Mouse (Mus musculus) lung, embryonic 14.5 days (tissue): Measurements from ENCODE around the gene Trip11. TPM values are rescaled to one million over a fixed set of nuclear protein-coding genes. Genes with fewer than 3 reads are reported as not detected.

Source experiments
- ATAC-seq: fragments of 200-750 bp; cut with Nextera tagmentation; 2 replicates; pipeline ENCODE4 v1.8.0; 2017; ENCODE audit warnings: mild to moderate bottlenecking, moderate TSS enrichment, moderate library complexity; ENCODE audit not compliant: insufficient read depth
- DNase-seq: peaks from one replicate; pipeline ENCODE4 v3.0.0-alpha.2; 2015
- H3K27ac ChIP-seq: fragments of 300-500 bp; sonication (generic); 2 replicates; pipeline ENCODE4 v1.5.1; 2014; ENCODE audit warnings: low read depth, mild to moderate bottlenecking, moderate library complexity
- H3K27me3 ChIP-seq: fragments of 300-500 bp; sonication (generic); 2 replicates; pipeline ENCODE4 v1.6.1; 2014; ENCODE audit warnings: low read length, control low read depth; ENCODE audit not compliant: insufficient read depth
- H3K36me3 ChIP-seq: fragments of 300-500 bp; sonication (generic); 2 replicates; pipeline ENCODE4 v1.6.1; 2014; ENCODE audit warnings: control low read depth; ENCODE audit not compliant: insufficient read depth
- H3K4me1 ChIP-seq: fragments of 300-500 bp; sonication (generic); 2 replicates; pipeline ENCODE4 v1.6.1; 2014; ENCODE audit warnings: antibody characterized with exemption, control low read depth; ENCODE audit not compliant: insufficient read depth
- H3K4me2 ChIP-seq: fragments of 300-500 bp; sonication (generic); 2 replicates; pipeline ENCODE4 v1.6.1; 2014; ENCODE audit warnings: mild to moderate bottlenecking
- H3K4me3 ChIP-seq: fragments of 300-500 bp; sonication (generic); 2 replicates; pipeline ENCODE4 v1.5.1; 2014; ENCODE audit warnings: low read depth, low read length
- H3K9ac ChIP-seq: fragments of 300-500 bp; sonication (generic); 2 replicates; pipeline ENCODE4 v1.6.1; 2014
- H3K9me3 ChIP-seq: fragments of 300-500 bp; sonication (generic); 2 replicates; pipeline ENCODE4 v1.6.1; 2016; ENCODE audit warnings: low read depth, low read length, control low read depth
- CTCF ChIP-seq: IDR thresholded peaks from 2 replicates; pipeline ENCODE4 v1.5.1; 2016; ENCODE audit warnings: antibody characterized with exemption, low read depth
- WGBS: fragments of 180-500 bp; shearing (Covaris S2); extraction: QIAGEN DNeasy Blood & Tissue Kit; methylation state at CpG from one replicate; pipeline ENCODE4 v1.1.7; 2014; 5-methylcytosine and 5-hydroxymethylcytosine counted together
- polyA plus RNA-seq: library from polyadenylated mRNA; unstranded; fragments of >200 nt; fragmentation: Nextera tagmentation; extraction: Ambion mirVana; gene quantifications from 2 replicates; pipeline ENCODE4 v1.2.1, GENCODE M21; 2014

Trip11 gene
- polyA plus RNA-seq, 1 experiment from 2014 or later = 25.9 TPM

DNA sequence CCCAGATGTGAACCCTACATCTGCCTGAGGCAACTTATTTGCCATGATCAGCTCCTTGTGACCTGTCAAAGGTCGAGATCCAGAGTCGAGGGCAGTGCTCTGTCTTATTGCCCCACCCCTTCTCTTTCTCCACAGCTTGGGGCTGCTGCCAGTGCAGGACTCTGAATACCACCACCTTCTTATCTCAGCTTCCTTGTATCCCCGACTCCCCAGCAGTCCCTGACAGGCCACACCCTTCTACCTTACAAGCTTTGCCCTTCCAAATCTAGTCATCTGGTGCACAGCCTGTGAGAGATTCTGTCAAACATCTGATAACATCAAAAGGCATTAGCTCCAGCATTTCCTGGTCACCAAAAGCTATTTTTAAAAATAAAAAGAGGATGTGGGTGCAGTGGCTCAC, 91.5 kb downstream of the Trip11 start:
- H3K9ac ChIP-seq = no peak overlapping the region
- no peak for ATAC-seq
- WGBS = 18% methylated on average over 3 of the region's 3 CpGs
- DNase-seq = no peak
- no peaks in the 10 kb centered on the region for H3K27me3 ChIP-seq
- H3K4me1 ChIP-seq = 0 out of 2 replicates have a peak, but pooled peaks cover 9% of the 10 kb centered on the region
- no peaks in the 10 kb centered on the region for H3K36me3 ChIP-seq
- no peaks in the 10 kb centered on the region for H3K9me3 ChIP-seq
- H3K4me2 ChIP-seq = no peak overlapping the region
- no peak for TF ChIP-seq CTCF
- no peak overlapping the region for H3K4me3 ChIP-seq
- no peak overlapping the region for H3K27ac ChIP-seq

DNA sequence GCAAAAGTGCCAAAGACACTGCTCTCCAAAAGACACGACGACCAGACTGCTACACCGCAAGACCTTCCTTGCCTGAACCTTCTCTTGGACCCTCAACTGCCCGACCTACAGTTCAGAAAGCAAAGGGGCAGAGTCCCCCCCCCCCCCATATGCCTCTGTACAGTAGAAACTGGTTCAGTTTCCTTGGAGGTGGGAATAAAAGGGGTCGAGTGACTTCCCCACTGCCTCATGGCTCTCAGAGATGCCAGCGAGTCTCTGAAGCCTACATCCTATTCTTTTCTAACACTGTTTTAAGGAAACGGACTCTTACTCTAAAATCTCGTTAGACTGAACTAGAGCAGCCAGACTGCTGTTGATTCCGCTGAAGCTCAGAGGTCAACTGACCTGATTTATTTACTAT, 93.5 kb downstream of the Trip11 start:
- peak overlapping the region; percentile 93 for H3K4me2 ChIP-seq
- peak overlapping the region; percentile 58 for H3K9ac ChIP-seq
- 31% methylated on average over 9 of the region's 9 CpGs for WGBS
- H3K36me3 ChIP-seq = no peaks in the 10 kb centered on the region
- H3K9me3 ChIP-seq = no peaks in the 10 kb centered on the region
- H3K4me3 ChIP-seq = peak overlapping the region; percentile 50
- DNase-seq (no peak), ATAC-seq (peak; percentile 2; the same call in 1 of the 2 replicates)
- H3K27me3 ChIP-seq = no peaks in the 10 kb centered on the region
- no peak overlapping the region for H3K27ac ChIP-seq
- TF ChIP-seq CTCF = no peak
- H3K4me1 ChIP-seq = 0 out of 2 replicates have a peak, but pooled peaks cover 9% of the 10 kb centered on the region

DNA sequence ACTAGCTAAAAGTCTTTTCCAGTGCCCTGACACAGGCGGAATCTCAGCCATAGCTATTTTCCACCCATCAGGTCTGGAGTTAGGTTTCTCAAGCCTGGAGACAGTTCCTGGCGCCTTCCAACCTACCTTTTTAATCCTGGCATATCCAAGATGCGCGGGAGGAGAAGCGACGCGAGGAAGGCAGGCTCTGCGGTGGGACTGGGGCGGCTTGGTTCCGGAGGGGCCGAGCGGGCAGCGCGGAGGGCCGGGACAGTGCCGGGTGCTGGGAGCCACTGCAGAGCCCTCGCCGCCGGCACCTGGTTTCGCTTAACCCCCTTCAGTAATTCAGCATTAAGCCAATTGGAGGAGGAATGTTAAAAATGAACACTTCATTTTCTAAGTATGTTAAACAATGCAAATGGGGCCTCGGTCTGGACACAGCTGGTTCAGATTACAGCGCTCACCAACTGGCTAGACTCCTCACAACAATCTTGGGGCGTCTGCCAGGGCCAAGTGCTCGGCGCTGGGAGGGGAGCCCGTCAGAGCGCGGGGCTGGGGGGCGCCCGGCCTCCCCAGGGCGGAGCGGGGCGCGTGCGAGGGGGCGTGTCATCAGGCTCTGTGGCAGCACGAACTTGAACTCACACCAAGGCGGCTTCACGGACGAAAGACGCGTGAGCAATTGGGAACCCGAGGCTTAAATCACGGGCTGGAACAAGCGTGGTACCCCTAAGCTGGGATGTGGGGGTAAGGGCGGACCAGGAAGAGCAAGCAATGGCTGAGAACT, 94.3 kb downstream of the Trip11 start, which contains the start of gene Fbln5:
Gene Fbln5, minus strand, starts transcription at position 448 of the 763 bp plus-strand sequence.
- H3K4me1 ChIP-seq = 0 out of 2 replicates have a peak, but pooled peaks cover 9% of the 10 kb centered on the region
- H3K27me3 ChIP-seq = no peaks in the 10 kb centered on the region
- H3K36me3 ChIP-seq = no peaks in the 10 kb centered on the region
- WGBS = under 1% methylated on average over 46 of the region's 46 CpGs
- H3K4me2 ChIP-seq = peak within 1 kb of the TSS; percentile 93
- peak within 1 kb of the TSS; percentile 58 for H3K9ac ChIP-seq
- ATAC-seq (peak; percentile 93), DNase-seq (peak; percentile 85)
- peak within 1 kb of the TSS; percentile 87 for H3K27ac ChIP-seq
- no peak for TF ChIP-seq CTCF
- no peaks in the 10 kb centered on the region for H3K9me3 ChIP-seq
- peak within 1 kb of the TSS; percentile 50 for H3K4me3 ChIP-seq

DNA sequence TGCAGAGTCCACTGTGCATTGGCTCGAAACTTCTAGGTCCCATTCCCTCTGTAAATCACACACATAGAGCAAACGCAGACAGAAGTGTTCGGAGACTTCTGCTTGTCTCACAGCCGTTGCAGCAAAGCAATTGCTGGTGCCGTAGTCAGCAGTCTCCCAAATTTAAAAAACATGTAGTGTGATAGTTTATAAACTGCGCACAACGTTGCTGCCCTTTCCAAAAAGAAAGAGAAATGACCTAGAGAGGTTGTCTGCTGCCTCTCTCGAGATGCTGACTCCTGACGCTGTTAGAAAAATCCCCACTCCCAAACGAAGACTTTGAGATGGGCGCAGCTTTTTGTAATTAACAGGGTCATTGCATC, 94.8 kb downstream of the Trip11 start:
- ATAC-seq = no peak
- DNase-seq = peak; percentile 53
- H3K9ac ChIP-seq = peak overlapping the region; percentile 58
- no peaks in the 10 kb centered on the region for H3K36me3 ChIP-seq
- WGBS = 12% methylated on average over 11 of the region's 11 CpGs
- H3K9me3 ChIP-seq = no peaks in the 10 kb centered on the region
- peak overlapping the region; percentile 93 for H3K4me2 ChIP-seq
- no peak for TF ChIP-seq CTCF
- 0 out of 2 replicates have a peak, but pooled peaks cover 9% of the 10 kb centered on the region for H3K4me1 ChIP-seq
- H3K27me3 ChIP-seq = no peaks in the 10 kb centered on the region
- peak overlapping the region; percentile 87; the same call in 1 of the 2 replicates for H3K27ac ChIP-seq
- peak overlapping the region; percentile 50 for H3K4me3 ChIP-seq

DNA sequence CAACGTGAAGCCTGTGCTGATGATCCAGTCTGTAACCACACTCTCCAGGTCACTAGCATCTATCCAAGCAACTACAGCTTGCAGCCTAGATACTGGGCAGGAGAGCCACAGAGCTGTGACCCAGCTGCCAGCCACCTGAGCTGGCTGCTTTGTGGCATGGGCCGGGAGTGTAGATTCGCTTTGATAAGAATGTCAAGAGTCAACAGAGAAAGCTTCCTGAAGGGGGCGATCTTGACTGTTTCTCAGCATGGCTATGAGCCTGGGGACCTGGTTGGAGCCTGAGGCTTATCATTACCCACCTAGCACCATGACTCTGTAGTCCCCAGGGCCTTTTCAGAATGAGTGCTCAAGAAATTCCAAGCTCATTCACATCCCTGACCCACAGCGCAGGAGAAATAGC, 96.3 kb downstream of the Trip11 start:
- ATAC-seq (no peak), DNase-seq (peak; percentile 77)
- H3K9ac ChIP-seq = no peak overlapping the region
- H3K36me3 ChIP-seq = no peaks in the 10 kb centered on the region
- peak overlapping the region; percentile 43; the same call in 1 of the 2 replicates for H3K4me2 ChIP-seq
- no peaks in the 10 kb centered on the region for H3K9me3 ChIP-seq
- peak overlapping the region; percentile 8; the same call in 1 of the 2 replicates for H3K4me3 ChIP-seq
- WGBS = 41% methylated on average over 5 of the region's 5 CpGs
- peak; percentile 44 for TF ChIP-seq CTCF
- H3K4me1 ChIP-seq = 0 out of 2 replicates have a peak, but pooled peaks cover 9% of the 10 kb centered on the region
- H3K27ac ChIP-seq = no peak overlapping the region
- H3K27me3 ChIP-seq = no peaks in the 10 kb centered on the region

DNA sequence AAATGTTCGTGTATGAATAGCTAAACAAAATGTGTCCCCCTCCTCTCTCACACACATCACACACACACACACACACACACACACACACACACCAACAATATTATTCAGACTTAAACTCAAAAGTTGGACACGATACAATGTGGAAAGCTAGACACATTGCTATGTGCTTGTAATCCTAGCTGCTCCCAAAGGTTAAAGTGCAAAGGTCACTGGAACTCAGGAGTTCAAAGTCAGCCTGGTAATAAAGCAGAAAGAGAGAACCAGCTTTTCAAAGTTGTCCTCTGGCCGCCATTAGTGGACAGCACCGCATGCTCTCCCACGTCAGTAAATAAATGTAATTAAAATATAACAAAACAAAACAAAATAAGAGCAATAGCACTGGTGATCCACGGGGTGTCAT, 97.3 kb downstream of the Trip11 start:
- Histone ChIP-seq H3K4me3 (no peak overlapping the region), H3K36me3 (no peaks in the 10 kb centered on the region), H3K9ac (no peak overlapping the region), H3K9me3 (no peaks in the 10 kb centered on the region), H3K4me2 (no peak overlapping the region), H3K27ac (no peak overlapping the region), H3K27me3 (no peaks in the 10 kb centered on the region), H3K4me1 (0 out of 2 replicates have a peak, but pooled peaks cover 9% of the 10 kb centered on the region)
- 82% methylated on average over 6 of the region's 6 CpGs for WGBS
- TF ChIP-seq CTCF = no peak
- ATAC-seq (no peak), DNase-seq (no peak)

DNA sequence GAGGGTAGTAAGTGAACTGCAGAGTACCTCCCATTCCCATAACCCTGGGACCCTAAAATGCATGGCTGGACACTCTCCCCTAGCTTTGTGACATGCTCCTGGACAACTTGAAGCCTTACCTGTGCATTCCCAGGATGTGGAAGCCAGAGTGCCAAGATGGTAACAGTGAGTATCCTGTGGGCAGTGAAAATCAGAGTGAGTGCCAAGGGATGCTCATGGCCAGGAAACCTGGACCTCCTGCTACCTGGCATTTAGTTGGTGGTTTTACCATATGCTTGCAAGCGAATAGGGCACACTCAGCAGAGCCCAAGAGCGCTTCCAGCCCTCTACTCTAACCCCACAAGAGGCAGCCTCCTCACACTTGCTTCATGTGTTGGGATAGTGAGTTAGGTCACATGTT, 98.6 kb downstream of the Trip11 start:
- Histone ChIP-seq H3K4me1 (0 out of 2 replicates have a peak, but pooled peaks cover 9% of the 10 kb centered on the region), H3K9ac (no peak overlapping the region), H3K9me3 (no peaks in the 10 kb centered on the region), H3K27me3 (no peaks in the 10 kb centered on the region), H3K4me3 (no peak overlapping the region), H3K27ac (no peak overlapping the region), H3K4me2 (no peak overlapping the region), H3K36me3 (no peaks in the 10 kb centered on the region)
- WGBS = 91% methylated on average over 2 of the region's 2 CpGs
- DNase-seq (no peak), ATAC-seq (no peak)
- TF ChIP-seq CTCF = no peak
